Mouse (Mus musculus) activated CD4-positive, CD25-positive, alpha-beta regulatory T cell, adult 4 months (primary cell): ENCODE data around the gene Acot7. TPM values are rescaled to one million over a fixed set of nuclear protein-coding genes. Genes with fewer than 3 reads are reported as not detected.
A peak's percentile ranks its signal among the peaks of the same experiment; 100 is the strongest.
"Not testable (repeated sequence)": the region's sequence is repeated elsewhere in the genome, so short reads cannot be mapped to it uniquely, and the experiment has no call there.

ENCODE experiments used
- ATAC-seq: one replicate; pipeline ENCODE4 v1.8.0; 2017
- polyA plus RNA-seq, 2 experiments: library from polyadenylated mRNA; unstranded; fragments of 100-300 nt; shearing (Covaris generic); gene quantifications; one replicate each; pipeline ENCODE4 v1.2.1; 2017

Gene Acot7
- polyA plus RNA-seq, 2 experiments from 2014 or later: 134 to 172 TPM

DNA sequence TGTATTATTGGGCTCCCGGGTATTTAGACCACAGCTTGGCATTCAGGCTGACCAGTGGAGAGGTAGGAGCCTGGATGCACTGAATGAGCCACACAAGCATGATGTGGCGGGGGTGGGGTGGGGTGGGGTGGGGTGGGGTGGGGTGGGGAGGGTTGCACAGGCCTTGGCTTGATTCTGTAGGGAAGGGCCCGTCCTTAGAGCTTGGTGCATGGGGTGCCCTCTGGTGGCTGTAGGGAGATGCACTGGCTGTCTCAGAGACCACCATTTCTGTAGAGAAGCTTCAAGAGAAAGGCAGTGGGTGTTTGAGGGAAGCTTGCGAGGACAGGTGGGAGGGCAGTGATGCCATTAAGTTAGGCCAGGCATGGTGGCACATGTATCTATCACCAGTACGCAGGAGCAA is 34.6 kb downstream of the Acot7 start:
- ATAC-seq: peak; percentile 31

DNA sequence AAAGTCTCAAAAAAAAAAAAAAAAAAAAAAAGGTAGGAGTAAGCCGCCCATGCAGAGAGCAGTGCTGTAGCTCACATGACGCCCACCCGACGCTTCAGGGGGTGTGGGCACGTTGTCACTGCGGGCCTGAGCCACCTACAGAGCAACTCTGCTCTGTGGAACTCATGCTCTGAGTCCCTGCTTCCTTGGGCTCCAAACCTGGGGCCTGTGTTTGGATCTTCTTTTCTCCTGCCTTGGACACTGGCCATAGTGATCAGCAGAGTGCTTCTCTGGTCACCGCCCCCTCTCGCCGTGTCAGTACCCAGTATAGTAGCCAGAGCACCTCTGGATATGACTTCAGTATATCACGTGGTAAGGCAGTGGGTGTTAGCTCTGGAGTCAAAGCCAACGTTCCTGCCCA is 35.0 kb downstream of the Acot7 start:
- ATAC-seq: no peak

DNA sequence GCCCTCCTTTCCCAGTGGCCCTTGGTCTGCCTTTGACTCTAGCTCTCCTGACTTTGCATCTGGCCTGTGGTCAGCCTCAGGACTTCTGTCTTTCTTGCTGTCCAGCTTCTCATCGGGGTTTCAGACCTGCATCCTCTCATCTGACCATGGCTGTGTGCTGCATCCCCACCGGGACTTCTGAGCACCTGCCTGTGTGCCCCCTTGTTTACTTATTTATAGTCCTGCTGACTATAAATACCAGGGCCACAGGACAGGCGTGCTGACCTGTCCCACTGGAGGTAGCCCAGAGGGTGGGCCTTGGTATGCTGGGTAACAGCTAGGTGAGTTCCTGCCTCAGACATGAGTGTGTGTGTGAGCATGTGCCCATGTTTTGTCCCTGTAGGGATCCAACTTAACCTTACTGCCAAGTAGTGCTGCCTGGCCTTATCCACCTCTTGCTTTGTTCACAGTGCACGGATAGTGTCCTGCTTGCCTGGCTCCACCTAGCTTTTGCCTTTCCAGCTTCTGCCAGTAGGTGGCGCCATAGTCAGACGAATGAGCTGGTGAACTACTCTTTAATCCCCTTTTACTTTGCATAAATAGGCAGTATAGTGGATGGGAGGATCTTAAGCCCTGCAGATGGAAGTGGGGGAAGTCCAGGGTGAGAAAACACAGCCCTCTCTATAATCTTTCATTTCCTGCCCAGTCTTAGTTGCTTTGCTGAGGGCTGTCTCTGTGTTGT is 36.0 kb downstream of the Acot7 start:
- ATAC-seq: peak; percentile 96

DNA sequence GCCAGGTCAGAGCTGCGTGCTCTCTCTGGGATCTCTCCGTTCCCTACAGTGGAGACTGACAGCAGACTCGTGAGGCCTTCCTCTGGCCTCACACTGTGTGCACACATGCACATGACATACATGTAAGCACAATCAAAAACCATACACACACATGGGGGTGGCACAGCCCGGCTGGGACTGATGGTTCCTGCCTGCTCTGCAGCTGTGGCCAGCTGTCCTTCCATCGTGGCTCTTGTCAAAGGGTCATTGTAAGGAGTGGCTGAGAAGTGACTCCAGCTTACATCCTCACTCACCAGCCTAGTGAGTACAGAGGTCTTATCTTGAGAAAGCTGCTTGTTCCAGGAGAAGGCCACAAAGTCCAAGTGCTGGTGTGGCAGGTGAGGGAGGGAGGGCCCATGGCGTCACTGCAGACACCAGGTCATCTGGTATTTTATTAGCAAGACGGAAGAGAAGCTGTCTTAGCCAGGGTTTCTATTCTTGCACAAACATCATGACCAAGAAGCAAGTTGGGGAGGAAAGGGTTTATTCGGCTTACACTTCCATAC is 37.0 kb downstream of the Acot7 start:
- ATAC-seq: no peak

DNA sequence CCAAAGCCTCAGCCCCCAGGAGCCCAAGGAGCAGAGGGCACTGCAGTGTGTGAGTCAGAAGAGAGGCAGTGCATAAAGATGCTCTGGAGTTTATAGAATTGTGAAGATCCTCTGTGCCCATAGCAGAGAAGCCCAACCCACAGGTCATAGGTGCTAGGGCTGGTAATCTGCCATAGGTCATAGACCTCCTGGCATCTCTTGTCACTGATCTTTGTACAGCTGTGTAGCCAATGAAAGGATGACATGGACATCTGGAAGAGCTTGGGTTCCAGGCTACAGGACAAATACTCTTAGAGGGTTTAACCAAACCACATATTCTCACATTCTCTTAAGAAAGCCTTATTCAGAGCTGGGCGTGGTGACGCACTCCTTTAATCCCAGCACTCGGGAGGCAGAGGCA is 41.7 kb downstream of the Acot7 start:
- ATAC-seq: no peak

DNA sequence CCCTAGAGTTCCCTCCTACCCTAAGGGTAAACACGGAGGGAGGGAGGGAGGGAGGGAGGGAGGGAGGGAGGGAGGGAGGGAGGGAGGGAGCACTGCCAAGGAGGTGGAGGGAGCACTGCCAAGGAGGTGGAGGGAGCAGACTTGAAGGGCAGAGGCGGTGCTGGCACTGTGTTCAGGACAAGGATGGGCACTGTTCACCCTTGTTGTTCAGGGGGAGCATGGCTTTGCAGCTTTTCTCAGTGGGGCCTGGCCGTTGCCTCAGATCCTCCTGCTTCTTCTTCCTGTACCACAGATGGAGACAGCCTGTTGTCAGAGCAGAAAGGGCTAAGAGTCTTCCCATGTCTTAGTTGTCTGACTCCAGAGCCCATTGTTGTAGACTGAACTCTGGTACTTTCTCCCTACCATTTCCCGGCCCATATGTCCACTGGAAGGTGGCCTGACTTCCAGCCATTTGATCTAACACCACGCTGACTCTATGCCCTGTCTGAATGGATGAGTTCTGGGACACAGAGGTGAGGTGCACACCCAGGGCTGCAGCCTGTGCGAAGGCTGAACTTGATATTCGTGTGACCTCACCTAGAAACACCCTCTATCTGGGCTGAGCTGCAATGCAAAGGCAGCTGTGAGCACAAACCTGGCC is 43.0 kb downstream of the Acot7 start:
- ATAC-seq: no peak

DNA sequence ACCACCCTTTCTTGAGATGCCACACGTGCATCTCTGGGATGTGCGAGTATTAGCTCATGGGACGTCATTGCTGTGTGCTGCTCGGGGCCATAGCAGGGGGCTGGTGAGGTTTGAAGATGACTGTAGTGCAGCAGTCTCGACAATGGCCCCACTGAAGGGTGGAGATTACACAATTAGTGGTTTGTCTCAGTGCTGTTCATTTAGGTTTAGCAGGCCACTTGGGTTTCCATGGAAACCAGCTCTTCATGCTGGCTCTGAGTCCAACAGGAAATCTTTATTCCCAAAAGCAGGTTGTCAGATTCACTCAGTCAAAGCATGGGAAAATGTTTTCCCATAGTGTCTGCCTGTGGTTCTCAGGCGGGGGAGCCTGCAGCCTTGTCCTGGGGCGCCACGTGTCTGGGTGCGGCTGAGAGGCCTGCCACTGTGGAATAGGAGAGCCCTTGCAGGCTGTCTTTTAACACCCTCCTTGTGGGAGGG is 43.5 kb downstream of the Acot7 start:
- ATAC-seq: no peak

DNA sequence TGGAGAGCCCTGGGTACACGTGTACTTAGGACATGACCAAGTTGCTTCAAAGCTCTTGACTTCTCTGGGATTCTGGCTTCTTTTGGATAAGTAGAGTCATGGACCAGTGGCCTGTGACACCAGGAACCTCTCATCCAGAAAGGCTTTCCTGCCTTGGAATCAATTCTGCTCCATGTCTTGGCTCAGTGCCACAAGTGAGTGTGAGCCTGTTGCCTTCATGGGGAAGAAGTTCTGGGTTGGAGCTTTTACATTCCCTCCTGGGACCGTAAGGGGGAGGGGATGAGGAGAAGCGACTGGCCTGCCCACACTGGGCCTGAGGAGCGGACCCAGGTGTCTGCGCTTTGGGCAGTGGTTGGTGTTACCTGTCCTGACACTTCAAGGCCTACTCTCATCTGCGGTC is 44.2 kb downstream of the Acot7 start:
- ATAC-seq: no peak

DNA sequence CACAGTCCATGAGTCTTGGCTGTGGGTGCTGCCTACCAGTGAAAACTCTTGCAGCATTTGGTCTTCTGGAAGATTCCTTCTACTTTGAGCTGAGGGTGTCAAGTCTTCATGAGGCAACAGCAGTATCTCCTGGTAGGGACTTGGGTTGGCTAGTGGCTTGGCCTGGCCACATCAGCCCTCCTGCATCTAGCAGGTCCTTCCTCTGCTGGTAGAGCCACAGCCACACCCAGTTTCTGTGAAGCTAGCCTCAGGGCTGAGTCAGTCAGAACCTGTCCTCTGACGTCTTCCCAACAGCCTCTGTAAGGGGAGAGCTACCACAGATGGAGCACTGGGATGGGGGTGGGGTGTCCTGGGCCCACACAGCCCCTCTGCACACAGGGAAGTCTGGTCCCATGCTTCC is 44.6 kb downstream of the Acot7 start:
- no peak for ATAC-seq

DNA sequence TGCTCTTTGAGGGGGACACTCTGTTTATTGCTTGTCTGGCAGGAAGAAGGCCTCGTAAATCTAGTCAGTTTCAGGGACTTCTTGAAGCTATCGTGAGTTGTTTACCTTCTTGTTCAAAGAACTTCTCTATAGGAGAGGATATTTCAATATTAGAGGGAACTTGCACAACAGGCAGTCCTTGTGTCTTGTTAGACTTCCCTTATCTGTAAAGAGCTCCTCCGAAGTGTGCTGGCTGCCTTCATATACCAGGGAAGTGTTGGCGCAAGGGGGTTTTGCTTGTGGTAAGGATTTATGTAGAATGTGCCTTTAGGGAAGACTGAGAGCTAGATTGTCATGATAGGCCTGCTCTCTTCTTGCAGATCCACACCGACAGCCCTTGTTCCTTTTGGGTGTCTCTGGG is 46.2 kb downstream of the Acot7 start:
- no peak for ATAC-seq

DNA sequence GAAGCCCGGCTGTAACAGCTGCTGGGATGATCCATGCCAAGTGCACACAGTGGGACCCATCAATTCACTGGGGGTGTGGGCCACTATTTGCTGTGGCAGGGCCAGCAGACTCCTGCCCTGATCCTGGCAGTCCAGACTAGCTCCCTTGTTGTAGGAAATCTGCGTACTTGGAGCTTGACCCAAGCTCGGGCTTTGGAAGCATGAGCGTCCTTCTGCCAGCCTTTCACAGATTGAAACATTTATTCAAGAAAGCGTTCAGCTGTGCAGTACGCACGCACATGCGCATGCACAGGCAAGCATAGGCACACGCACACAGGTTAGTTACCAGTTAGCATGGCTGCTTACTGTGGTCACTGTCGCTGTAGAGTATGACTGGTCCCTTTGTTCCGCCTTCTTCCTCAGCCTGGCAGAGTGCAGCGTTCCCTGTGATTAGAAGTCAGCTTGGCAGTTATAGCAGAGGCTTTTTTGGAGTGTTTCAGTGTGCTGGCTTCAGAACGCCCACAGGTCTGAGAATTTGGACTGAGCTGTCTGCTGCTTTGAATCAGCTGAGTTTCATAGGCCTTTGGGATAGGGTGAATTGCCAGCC is 49.1 kb downstream of the Acot7 start:
- no peak for ATAC-seq

DNA sequence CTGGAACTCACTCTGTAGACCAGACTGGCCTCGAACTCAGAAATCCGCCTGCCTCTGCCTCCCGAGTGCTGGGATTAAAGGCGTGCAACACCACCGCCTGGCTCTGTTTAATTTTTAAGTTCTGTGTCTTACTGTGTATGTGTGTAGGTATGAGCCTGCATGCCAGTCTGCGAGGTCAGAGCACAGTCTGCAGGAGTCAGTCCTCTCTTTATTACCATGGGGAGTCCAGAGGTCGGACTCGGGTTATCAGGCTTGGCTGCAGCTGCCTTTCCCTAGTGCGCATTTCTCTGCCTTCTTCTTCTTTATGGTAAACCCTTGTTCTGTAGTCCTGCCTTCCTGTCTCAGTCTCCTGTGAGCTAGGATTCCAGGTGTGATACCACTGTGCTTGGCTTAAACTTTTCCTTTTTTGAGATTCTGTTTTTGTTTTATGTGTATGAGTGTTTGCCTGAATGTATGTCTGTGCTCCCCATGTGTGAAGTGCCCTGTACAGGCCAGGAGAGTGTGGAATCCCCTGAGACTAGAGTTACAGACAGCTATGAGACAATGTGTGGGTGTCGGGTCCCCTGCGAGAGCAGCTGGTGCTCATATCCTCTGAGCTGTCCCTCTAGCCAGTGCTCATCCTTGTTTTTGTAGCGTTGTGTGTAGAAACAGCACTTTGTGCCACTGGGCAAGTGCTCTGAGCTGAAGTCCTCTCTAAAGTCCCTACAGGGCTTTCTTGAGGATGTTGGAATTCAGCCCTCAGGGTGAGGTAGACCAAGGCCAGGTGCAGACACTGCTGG is 50.0 kb downstream of the Acot7 start:
- ATAC-seq: no peak

DNA sequence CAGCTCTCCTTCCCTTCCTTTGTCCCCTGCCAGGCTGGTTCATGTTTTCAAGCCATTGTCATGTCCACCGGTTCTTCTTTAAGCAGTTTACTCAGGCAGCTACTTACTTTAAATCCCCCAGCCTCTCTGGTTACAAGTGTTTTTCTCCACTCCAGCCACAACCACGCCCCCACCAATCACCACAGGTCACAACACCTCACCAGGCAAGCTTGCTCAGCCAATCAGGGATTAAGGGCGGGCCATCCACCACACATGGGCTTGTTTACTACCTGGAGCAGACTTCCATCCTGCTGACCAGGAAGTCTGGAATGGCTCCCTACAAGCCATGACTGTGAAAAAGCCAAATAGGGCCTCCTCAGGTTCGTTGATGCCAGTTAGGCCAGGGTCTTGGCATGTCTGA is 52.4 kb downstream of the Acot7 start:
- not testable (repeated sequence) for ATAC-seq

DNA sequence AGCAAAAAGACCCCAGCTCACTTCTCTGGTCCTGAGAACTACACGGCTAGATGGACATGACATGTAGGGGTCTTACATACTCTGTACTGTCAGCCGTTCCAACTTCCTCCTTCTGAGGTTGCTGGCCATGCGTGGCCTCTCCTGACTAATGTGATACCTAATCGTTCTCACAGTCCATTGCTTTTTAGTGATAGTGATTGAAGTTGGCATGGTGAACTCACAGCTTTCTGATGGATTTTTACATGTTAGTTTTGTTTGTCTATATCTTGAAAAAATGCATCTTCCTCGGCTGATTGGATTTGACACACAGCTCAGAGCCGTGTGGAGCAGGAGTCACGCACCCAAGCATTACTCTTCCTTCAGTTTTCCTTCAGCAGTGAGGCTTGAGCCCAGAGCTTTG is 53.4 kb downstream of the Acot7 start:
- no peak for ATAC-seq

DNA sequence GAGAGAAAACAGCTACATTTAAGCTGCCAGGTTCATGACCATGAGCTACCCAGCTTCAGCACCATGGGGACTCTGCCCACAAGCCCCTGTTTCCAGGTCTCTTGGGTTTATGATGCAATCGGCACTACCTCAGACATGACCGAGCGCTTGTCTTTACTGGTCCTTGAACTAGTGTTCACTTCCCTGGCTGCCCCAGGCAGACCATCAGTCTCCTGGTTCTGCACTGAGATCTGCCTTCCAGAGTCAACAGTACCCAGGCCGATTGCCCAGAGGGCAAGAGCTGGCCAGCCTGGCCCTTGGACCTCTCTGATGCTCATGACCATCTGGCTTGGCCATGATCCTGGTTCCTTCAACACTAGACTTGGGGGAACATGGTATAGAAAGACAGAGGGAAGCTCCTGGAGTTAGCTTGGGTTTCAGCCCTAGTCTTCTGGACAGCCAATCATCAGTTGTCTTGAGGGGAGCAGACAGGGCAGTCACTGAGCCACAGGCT is 54.5 kb downstream of the Acot7 start:
- no peak for ATAC-seq

DNA sequence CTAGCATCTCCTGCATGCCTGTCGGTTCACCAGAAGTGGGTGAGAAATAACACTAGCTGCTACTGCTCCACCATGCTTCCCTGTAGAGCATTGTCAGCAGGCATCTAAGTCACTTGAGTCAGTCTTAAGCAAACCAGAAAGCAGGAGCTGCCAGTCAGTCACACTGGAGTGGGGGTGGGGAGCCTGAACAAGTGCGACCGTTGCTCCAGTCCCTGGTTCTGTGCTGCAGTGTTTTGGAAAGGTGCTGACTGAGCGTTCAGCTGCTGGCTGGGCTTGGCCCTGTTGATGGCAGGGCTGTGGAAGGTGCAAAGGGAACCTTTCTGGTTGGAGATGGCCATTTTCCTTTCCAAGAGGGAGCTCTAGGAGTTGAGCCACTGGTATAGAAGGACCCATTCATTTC is 62.0 kb downstream of the Acot7 start:
- no peak for ATAC-seq

DNA sequence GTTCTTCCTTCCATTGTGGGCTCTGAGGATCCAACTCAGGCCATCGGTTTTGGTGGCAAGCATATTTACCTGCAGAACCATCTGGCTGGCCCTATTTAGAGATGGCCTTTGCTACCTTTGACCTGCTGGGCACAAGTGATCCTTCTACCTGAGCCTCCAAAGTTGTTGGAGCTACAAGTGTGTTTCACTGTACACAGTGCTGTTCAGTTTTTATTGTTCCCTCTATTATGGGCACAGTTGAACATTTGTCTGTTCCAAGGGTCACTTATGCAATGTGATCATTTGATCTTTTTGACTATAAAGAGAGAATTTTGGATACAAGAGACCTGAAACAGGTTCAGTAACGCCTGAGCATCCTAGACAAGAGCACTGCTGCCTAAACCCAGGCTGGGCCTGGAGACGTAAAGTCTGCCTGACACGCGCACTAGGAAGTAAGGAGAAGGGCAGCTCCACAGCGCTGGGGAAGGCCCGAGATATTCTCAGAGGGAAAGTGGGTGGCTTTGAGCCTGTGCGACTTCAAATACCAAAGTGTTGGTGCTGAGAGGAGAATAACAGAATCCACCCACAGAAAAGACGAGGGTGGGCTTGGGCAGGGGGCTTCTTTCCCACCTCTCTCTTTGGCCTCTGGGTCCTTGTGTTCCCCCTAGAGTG is 65.4 kb downstream of the Acot7 start:
- ATAC-seq: no peak

DNA sequence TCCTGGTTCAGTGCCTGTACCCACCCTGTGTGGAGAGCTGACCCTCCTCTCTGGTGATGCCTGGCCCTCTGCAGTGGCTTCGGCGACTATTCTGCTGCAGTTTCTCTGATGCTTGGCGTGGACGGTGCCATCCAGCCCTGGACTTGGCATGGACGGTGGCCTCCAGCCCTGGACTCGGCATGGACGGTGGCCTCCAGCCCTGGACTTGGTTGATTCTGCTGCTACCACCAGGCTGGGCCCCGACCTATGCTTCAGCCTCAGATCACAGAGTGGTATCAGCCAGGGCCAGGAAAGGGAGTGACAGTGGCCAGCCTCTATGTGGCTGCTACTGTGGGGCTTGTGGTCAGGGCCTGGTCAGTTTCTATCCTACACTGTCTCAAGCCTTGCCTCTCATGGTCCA is 66.0 kb downstream of the Acot7 start:
- ATAC-seq: no peak

DNA sequence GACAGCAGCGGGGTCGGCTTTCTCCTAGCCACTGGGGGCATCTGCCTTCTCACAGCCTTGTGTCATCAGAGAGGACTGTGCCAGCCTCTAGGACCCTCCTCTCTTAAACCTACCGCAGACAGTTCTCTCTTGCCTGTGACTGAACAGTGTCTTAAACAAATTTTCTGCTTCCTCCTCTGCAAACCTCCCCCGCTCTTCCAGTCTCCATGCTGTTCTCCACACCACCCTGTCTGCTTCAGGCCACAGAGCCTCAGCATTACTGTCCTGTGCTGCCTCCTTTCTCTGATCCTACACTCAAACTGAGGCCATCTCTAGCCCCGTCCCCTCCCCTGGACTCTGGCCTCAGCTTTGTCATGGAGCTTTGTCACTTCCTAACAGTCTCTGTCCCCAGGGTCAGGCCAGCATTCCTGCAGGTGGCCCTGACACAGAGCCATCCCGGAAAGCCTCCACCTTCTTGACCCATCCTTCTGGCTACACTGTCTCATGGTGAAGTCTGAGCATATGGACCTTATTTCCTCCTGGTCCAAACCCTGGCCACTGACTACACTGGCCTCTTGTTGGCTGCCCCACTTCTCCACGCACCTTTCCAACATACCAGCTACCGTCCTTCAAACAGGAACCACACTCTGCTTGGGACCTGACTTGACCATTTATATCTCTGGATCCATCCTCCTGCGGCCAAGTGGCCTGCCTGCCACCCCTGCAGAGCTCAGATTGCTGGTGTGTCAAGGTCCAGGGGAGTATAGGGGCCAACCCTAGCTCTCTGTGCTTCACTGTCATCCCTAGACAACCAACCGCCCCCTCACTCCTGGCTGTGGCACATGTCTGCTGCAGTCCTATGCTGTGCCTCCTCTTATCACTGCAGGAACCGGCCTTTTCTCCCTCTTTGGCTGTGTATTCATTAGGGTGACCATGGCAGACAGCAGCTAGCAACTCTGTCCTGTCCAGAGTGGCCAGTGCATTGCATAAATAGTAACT is 66.9 kb downstream of the Acot7 start:
- ATAC-seq: no peak

DNA sequence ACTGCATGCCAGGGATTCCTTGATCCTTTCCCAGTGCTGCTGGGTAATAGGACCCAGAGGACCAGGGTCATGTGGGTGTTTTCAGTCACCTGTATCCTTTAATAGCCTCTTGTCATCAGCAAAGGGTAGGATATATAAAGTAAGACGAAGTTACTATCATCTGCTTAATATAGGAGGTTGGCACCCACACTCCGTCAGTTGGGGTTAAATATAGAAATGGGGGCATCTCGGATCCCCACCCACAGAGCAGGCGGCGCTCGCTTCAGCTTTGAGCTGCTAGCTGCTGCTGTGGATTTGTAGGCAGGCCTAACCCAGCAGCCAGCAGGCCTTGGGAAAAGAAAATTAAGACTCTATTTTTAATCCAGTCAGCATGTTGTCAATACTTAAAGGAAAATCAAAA is 68.1 kb downstream of the Acot7 start:
- no peak for ATAC-seq

DNA sequence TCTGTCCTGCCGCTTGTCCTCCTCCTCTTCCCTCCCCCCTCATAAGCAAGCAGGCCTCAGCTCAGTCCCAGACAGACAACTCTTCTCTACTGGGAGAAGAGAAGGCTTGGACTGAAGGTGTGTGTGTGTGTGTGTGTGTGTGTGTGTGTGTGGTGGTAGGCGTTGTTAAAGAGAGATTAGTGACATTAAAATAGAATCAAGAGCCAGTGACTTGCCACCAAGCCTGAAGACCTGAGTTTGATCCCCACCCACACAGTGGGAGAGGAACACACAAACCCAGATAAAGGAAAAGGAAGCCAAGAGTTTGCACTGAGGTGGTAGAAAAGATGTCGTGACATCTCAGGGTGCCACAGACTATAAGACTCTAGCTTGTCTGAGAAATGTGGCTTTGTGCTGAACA is 69.3 kb downstream of the Acot7 start:
- no peak for ATAC-seq
